Mouse (Mus musculus) adrenal gland, adult 8-10 months (tissue): ENCODE results near the gene Fat3. TPM values are rescaled to one million over a fixed set of nuclear protein-coding genes. Genes with fewer than 3 reads are reported as not detected.

Source experiments
- DNase-seq: peaks from one replicate; pipeline ENCODE4 v3.0.0; 2022
- total RNA-seq, 4 experiments: library from RNA; stranded (reverse); gene quantifications; 2 replicates each; pipeline ENCODE4 v1.2.4; 2022

The Fat3 gene
- total RNA-seq, 4 experiments from 2014 or later, result 2.4 to 4.1 (median 3.3) TPM

GRCm38 (mm10) chr9:16310305-16310704, 190.8 kb downstream of the Fat3 start:
- no peak for DNase-seq

DNA sequence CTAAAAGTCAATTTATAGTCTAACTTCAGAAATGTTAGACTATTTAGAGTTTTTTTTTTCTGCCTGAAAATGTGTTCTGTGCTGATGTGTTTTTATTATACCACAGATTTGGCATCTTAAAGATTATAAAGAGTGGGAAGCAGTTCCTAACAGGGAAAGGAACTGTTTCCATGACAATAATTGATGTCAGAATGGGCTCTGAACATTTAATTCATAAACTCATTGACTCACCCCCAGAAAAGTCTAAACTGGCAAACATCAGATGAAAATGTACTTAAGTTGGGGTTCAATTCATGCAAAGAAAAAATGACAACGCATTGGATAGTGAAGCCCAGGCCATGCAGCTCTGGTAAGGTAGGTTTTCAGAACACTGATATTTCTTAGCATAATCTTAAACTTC, 193.3 kb downstream of the Fat3 start:
- DNase-seq, result no peak

GRCm38 (mm10) chr9:16306222-16306621, 194.9 kb downstream of the Fat3 start:
- DNase-seq, result no peak

- no peak for DNase-seq
Measured at GRCm38 (mm10) chr9:16305396-16306086, 195.5 kb downstream of the Fat3 start.

- DNase-seq, result no peak
Measured at GRCm38 (mm10) chr9:16304949-16305348, 196.1 kb downstream of the Fat3 start.

GRCm38 (mm10) chr9:16302484-16302883, 198.6 kb downstream of the Fat3 start:
- no peak for DNase-seq

DNA sequence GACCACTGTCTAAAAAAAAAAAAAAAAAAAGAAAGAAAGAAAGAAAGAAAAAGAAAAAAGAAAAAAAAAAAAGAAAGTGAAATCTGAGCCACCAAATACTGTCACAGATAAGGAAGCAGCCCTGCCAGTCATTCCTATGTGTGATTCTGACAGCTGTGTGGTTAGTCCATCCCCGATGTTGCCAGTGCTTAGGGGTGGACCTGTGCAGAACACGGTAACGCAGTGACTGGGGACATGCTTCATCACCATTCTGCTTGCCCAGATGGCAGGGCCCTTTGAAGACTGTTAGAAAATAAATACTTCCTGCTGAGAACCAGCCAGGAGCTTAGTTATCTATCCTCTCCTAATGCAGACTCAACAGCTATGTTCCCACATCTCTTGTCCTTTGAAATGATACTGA, 203.2 kb downstream of the Fat3 start:
- no peak for DNase-seq

DNA sequence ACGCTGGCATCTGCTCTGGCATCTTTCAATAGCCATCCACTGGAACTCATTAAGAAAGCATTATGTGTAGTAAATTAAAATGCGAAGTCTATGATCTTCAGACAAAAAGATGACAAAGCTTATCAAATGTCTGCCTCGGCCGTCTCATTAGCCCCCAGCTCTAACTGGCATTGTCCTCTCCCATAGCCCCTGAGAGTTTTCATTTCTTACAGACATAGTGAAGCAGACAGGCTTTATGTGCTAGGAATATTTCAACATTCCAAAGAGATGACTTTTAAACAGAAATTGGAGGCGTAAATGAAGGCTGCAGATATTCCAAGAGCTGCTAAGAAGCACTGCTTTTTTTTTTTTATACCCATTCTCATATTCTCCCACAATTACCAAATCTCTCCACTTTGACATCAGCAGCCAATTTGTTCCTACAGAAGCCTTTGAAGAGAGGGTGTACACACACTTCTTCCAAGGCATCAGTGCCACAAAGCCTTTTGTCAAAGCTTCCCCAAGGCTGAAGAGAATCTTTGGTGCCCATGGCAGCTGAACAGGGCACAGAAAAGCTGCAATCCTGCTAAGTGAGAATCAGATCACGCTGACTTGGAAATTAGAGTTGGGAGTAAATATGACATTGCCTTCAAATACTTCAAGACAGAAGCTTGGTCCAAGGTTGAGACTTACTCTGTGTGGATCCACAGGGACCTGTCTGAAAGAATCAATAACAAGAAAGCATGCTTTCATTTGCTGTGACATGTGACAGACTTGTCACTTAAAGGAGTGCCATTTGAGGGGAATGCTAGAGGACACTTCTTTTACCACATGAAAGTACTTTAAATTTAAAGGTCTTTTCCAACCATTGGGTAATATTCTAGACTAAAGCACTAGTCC, 206.9 kb downstream of the Fat3 start:
- DNase-seq, result no peak

DNA sequence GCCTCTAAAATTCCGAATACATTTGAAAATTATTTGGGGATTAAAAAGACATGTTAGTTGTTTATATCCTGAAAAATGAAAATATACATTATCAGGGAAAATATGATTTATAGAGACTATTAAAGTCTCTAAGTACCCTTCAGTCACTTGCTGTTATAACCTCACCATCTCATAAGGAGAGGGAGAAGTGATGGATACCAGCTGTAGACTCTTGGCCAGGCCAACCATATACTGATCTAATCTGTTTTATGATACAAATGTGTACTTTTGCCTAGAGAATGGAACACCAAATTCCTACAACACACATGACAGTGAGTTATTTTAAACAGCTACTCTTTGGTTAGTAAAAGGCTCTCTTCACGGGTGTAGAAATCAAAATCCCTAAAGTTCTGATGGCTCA, 208.6 kb downstream of the Fat3 start:
- no peak for DNase-seq

DNA sequence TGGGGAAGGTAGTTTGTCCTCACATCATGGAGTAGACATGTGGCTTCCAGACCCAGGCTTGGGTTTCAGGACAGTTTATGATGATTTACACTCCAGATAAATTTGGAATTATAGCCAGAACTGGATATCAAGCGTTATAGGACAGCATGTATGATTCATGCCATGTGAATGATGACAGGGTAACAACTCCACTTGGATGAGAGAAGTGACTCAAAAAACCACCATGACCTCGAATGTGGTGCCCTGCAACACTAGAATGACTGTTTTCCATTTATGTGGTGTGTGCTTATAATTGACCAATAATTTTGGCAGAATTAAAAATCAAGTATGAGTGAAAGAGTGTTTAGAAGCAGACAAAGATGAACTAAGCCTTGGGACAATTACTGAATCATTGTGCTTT, 210.2 kb downstream of the Fat3 start:
- peak; percentile 12 for DNase-seq

- DNase-seq, result no peak
Measured at GRCm38 (mm10) chr9:16283033-16283432, 218.1 kb downstream of the Fat3 start.

- DNase-seq, result no peak
Measured at GRCm38 (mm10) chr9:16282291-16282804, 218.7 kb downstream of the Fat3 start.

DNA sequence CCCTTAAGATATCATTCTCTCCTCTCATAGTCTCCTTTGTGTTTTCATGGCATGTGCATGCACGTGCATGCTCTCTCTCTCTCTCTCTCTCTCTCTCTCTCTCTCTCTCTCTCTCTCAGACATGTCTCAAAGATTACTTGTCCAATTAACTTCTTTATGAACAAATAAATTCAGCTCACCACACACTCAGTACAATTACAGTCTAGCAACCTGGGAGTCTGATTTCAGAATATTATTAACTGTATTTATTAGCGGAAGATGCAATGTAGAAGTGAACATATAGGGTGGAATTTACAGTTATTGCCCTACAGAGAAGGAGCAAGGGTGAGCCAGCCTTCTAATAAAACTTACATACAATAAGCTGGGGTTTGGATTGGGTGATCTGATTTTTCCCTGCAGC, 225.5 kb downstream of the Fat3 start:
- DNase-seq, result no peak

DNA sequence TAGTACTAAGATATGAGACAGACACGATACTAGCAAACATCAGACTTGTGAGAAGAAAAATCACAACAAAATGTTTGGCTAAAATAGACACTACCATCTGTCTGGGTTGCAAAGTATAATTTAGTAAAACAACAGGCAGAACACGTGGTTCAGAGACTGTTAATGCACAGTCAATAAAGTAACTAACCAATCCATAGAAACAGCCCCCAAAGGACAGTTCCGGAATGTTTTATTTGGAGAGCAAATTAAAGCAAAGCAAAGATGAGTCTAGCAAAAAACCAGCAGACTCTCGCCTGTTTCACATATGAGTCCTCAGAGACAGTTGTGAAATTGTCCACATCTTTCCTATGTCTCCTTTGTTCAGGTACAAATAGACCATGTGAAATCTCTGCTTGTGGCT, 227.0 kb downstream of the Fat3 start:
- no peak for DNase-seq

- no peak for DNase-seq
Measured at GRCm38 (mm10) chr9:16272810-16273209, 228.3 kb downstream of the Fat3 start.

DNA sequence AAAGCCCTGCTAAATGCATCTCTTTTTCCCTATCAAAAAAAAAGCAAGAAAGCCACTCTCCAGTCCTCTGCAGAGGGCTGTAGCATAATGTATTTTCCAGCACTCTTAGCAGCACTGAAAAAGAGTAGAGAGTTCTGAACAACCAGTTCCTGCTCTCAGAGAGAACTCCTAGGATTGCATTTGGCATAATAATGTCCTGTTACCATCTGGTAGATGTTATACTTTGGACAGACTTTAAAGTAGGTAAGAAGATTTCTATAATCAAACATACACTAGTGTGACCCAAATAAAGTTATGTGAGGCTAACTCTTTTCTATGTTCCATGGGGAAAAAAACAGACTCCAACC, 230.3 kb downstream of the Fat3 start:
- no peak for DNase-seq

- no peak for DNase-seq
Measured at GRCm38 (mm10) chr9:16270056-16270767, 230.9 kb downstream of the Fat3 start.

DNA sequence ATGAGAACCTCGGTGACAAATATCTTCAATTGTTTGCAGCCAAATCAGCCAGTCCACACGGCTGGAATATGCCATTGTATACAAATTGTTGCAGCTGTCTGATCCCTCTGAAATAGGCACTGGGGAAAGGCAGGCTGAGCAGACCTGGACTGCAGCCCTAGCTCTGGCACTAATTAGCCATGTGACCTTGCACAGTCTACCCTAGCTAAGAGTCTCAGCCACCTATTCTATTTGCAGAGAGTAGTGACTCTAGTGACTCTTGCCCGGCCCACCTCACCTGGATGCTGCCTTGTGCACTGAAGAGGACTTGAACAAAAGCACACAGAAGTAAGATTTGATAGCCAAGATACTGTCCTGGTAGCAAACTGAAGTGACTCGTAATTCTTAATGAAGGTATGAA, 235.6 kb downstream of the Fat3 start:
- no peak for DNase-seq

DNA sequence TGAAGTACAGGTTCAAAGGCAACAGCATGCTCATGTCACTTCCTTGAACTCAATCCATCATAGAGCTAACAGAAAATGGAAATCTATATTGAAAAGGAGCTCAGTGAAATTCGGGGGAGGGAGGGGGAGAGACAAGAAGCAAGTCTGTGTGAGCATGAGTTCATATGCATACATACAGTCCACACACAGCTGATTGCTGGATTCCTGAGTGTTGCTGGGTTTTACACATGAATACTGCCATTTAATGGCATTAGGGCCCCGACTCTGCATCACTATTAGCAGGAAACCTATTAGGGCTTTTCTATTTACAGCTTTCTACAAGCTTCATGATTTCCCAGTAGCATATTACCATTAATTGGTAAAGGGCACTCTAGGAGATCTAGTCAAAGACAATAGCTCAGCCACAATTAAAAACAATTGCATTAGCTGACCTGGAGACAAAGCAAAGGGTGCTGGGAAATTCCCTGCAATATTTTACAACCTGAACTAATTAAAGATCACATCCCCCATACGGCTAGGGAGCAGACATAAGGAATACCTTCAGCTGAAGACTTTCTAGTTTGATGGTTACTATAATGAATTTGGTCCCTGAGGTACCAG, 243.7 kb downstream of the Fat3 start:
- no peak for DNase-seq

- no peak for DNase-seq
Measured at GRCm38 (mm10) chr9:16256577-16257207, 244.4 kb downstream of the Fat3 start.

DNA sequence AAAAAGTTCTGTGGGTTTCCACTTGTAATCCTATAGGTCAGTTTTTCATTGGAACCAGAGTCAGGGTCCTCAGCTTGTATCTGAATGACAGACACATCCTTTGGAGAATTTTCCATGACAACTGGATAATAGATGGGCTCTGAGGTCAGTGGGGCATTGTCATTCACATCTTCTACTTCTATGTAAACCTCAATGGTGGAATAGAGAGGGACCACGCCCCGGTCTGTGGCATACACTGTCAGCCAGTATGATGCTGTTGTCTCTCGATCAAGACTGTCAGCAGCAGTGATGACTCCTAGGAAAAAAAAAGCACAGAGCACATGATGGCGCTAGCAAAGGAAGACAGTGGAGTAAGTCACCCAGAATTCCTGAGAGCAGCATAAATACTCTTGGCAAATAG, 254.3 kb downstream of the Fat3 start:
- DNase-seq, result no peak

DNA sequence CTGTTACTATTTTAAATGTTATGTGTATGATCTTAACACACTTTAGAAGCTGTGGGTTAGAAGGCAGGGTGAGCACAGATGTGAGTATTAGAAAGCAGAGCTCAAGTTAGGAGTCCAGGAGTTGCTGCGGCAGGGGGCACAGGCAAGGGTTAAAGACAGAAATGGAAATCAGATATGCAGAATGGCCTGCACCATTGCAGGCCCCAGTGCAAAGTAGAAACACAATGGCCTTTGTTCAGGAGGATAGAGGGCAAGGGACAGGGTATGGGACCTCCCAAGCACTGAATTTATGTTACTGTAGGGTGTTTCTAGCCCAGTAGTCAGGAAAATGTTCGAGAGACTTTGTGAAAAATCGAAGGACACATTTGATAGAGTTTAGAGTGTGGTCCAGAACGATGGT, 269.5 kb downstream of the Fat3 start:
- DNase-seq, result no peak
